In the genomic region with DNA sequence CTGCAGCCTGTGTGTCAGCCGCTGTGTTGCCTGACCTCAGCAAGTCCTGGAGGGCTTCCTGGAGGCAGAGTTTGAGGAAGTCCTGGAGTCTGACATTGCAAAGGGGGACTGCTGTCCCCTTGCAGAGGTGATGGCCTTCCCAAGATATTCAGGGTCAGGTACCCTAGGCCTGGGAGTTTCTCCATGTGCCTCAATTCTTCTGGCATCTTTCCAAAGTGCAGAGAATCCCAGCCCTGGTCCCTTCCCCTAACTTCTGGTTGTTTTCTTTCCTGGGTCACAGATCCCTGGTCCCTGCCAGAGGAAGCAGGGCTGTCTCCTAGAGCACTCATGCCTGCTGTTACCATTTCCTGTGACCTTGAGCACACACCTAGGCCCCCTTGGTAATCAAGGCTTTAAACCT, we compare ENCODE assay signal across 13 mouse cellular contexts. TPM values are rescaled to one million over a fixed set of nuclear protein-coding genes. Genes with fewer than 3 reads are reported as not detected.
DNase-seq lines count a peak whose midpoint lies in the region; ATAC-seq and TF ChIP-seq lines count a peak whose summit lies in the region.
"Had no signal": no experiment of that assay in that cellular context is flagged by ENCODE, and none has a peak within 500 bp of the region (broad histone marks: within the 10 kb centered on the region; RNA-seq: fewer than 3 reads in every experiment).

No protein-coding gene starts in this region.

- H3K36me3 ChIP-seq in heart, adult 2 months (ENCODE audit: control insufficient read depth, insufficient read depth, low read length) = no peaks in the 10 kb centered on the region
- H3K36me3 ChIP-seq in kidney, postnatal 0 days (ENCODE audit: insufficient read depth, low read length) = no peaks in the 10 kb centered on the region
- H3K36me3 ChIP-seq: kidney, embryonic 15.5 days; limb, embryonic 13.5 days had no signal

- H3K79me2 ChIP-seq in heart, adult 2 months (replicated peaks; ENCODE audit: control insufficient read depth, insufficient read depth, low read length) = no peaks in the 10 kb centered on the region

- no peak for TF ChIP-seq CTCF in heart, adult 2 months (IDR thresholded peaks at IDR 0.05)
- TF ChIP-seq CTCF in kidney, postnatal 0 days (IDR thresholded peaks at IDR 0.05; ENCODE audit: low read depth) = no peak
- TF ChIP-seq CTCF in olfactory bulb, adult 2 months (IDR thresholded peaks at IDR 0.05; ENCODE audit: insufficient read depth, low read depth, low read length) = no peak

- TF ChIP-seq EP300 in heart, adult 2 months (IDR thresholded peaks at IDR 0.05; ENCODE audit: insufficient read depth, low read depth, low read length) = no peak

- DNase-seq in heart, adult 2 months = no peak
- no peak for DNase-seq in heart, postnatal 36 days
- DNase-seq in kidney, postnatal 0 days (ENCODE audit: low spot score) = no peak
- no peak for DNase-seq in kidney, postnatal 10 days
- DNase-seq in R1 (ENCODE audit: low read depth, low spot score) = peak; percentile 27
- DNase-seq: retina, postnatal 1 day had no signal

- H3K9ac ChIP-seq in heart, adult 2 months (ENCODE audit: low read depth, low read length) = no peak overlapping the region
- no peak overlapping the region for H3K9ac ChIP-seq in kidney, postnatal 0 days (ENCODE audit: low read depth, low read length)
- H3K9ac ChIP-seq: kidney, embryonic 15.5 days; limb, embryonic 13.5 days; liver, embryonic 14.5 days had no signal

- H3K4me3 ChIP-seq in heart, adult 2 months = no peak overlapping the region; the same call in 1 of the 2 replicates
- H3K4me3 ChIP-seq in kidney, postnatal 0 days (replicated peaks; ENCODE audit: low read depth, low read length) = no peak overlapping the region
- H3K4me3 ChIP-seq in olfactory bulb, adult 2 months (ENCODE audit: insufficient read depth, low read depth, low read length) = no peak overlapping the region
- H3K4me3 ChIP-seq: kidney, embryonic 15.5 days; limb, embryonic 13.5 days had no signal

- peaks cover 29% of the 10 kb centered on the region for H3K4me1 ChIP-seq in heart, adult 2 months (ENCODE audit: control insufficient read depth, insufficient read depth, low read length)
- H3K4me1 ChIP-seq in kidney, postnatal 0 days (replicated peaks; ENCODE audit: insufficient read depth, low read length) = peaks cover 9% of the 10 kb centered on the region; the same call in 1 of the 2 replicates
- H3K4me1 ChIP-seq in olfactory bulb, adult 2 months (ENCODE audit: control insufficient read depth, insufficient read depth, low read length) = peaks cover 73% of the 10 kb centered on the region

- H3K9me3 ChIP-seq in kidney, postnatal 0 days (replicated peaks; ENCODE audit: low read length) = no peaks in the 10 kb centered on the region
- H3K9me3 ChIP-seq: kidney, embryonic 15.5 days; limb, embryonic 13.5 days had no signal

- no peaks in the 10 kb centered on the region for H3K27me3 ChIP-seq in heart, adult 2 months (ENCODE audit: control insufficient read depth, insufficient read depth, low read length)
- H3K27me3 ChIP-seq in kidney, postnatal 0 days (ENCODE audit: insufficient read depth, low read length) = peaks cover 13% of the 10 kb centered on the region; the same call in 1 of the 2 replicates
- H3K27me3 ChIP-seq: Patski had no signal

- intact Hi-C loops in heart, adult 2 months (cut with DNase I) = no loop called here
- intact Hi-C loops in heart, postnatal 36 days (cut with DNase I) = loop anchor here (5.0 kb wide), 2 partner anchors 64 to 79 kb away; no protein-coding TSS in a partner anchor

- H3K27ac ChIP-seq in heart, adult 2 months = peak overlapping the region; percentile 78
- H3K27ac ChIP-seq in kidney, postnatal 0 days = peak overlapping the region; percentile 55
- H3K27ac ChIP-seq in olfactory bulb, adult 2 months (ENCODE audit: insufficient read depth, low read depth, low read length) = peak overlapping the region; percentile 91
- H3K27ac ChIP-seq: limb, embryonic 13.5 days; liver, embryonic 14.5 days had no signal

- H3K4me2 ChIP-seq in kidney, postnatal 0 days (ENCODE audit: low read length) = no peak overlapping the region
- H3K4me2 ChIP-seq: kidney, embryonic 15.5 days; limb, embryonic 13.5 days had no signal

- ATAC-seq in kidney, postnatal 0 days (replicated peaks; ENCODE audit: low FRiP score, low read depth) = no peak
- no peak for ATAC-seq in erythroid progenitor cell, adult 5-6 weeks (replicated peaks; ENCODE audit: low FRiP score, poor library complexity, severe bottlenecking)

- TF ChIP-seq POLR2A in heart, adult 2 months (IDR thresholded peaks at IDR 0.05; ENCODE audit: insufficient read depth, low read depth, low read length) = no peak
- TF ChIP-seq POLR2A in olfactory bulb, adult 2 months (IDR thresholded peaks at IDR 0.05; ENCODE audit: insufficient read depth, low read depth, low read length) = no peak

- 91% methylated on average over 1 of the region's 1 CpGs for WGBS in heart, adult 2 months
- WGBS in kidney, postnatal 0 days = 93% methylated on average over 1 of the region's 1 CpGs
- 91% methylated on average over 1 of the region's 1 CpGs for WGBS in olfactory bulb, adult 2 months

RNA-seq across cellular contexts. Expression of gene Pitpnm3, which starts 3.9 kb away (rescaled TPM):
- 1 to 10 TPM; 1.2 to 2.0 TPM for total RNA-seq in heart, adult 2 months (2021)
- polyA plus RNA-seq in heart, adult 2 months (2012; rRNA removed) = 5.1 TPM in 2 replicates
- 1 to 10 TPM; 1.5 to 1.8 TPM for total RNA-seq in heart, postnatal 36 days (2021)
- polyA plus RNA-seq in kidney, postnatal 0 days (2015; fragmentation: Nextera tagmentation; extraction: Ambion mirVana) = 0.42 and 0.45 TPM in 2 replicates
- polyA plus RNA-seq in olfactory bulb, adult 2 months (2012; ENCODE audit: insufficient read depth, insufficient read length, low replicate concordance, missing spikeins) = not detected in 2 replicates
- total RNA-seq in erythroid progenitor cell, adult 5-6 weeks (2015; ENCODE audit: low replicate concordance) = not detected in 2 replicates
- not detected in 2 replicates for total RNA-seq in erythroid progenitor cell, adult 5-6 weeks (2017; ENCODE audit: low replicate concordance)
- total RNA-seq: neutrophil, adult 5-6 weeks had no signal
